Mouse (Mus musculus): ENCODE data around the gene Ppme1. TPM values are rescaled to one million over a fixed set of nuclear protein-coding genes. Genes with fewer than 3 reads are reported as not detected.

Gene Ppme1
- polyA plus RNA-seq, 1 experiment = 93.3 TPM

GRCm38 (mm10) chr7:100309679-100310078 is 62.4 kb downstream of the Ppme1 start:
- no peak for TF ChIP-seq CTCF (IDR thresholded peaks at IDR 0.05; ENCODE audit: insufficient read depth, low read length)
- no peak for TF ChIP-seq POLR2A (IDR thresholded peaks at IDR 0.05; ENCODE audit: borderline replicate concordance, extremely low read depth, low read depth, low read length)
- 62% methylated on average over 6 of the region's 6 CpGs for WGBS

GRCm38 (mm10) chr7:100309216-100309615 is 62.9 kb downstream of the Ppme1 start:
- 76% methylated on average over 1 of the region's 1 CpGs for WGBS
- H3K4me3 ChIP-seq (replicated peaks; ENCODE audit: extremely low read depth, low read depth, low read length) = no peak overlapping the region
- H3K4me1 ChIP-seq (ENCODE audit: control insufficient read depth, insufficient read depth, low read length) = no peaks in the 10 kb centered on the region
- DNase-seq = no peak
- TF ChIP-seq POLR2A (IDR thresholded peaks at IDR 0.05; ENCODE audit: borderline replicate concordance, extremely low read depth, low read depth, low read length) = no peak
- no peak for TF ChIP-seq CTCF (IDR thresholded peaks at IDR 0.05; ENCODE audit: insufficient read depth, low read length)

More at GRCm38 (mm10) chr7:100309679-100310078, 62.4 kb downstream of the Ppme1 start:
- DNase-seq = no peak
- Histone ChIP-seq H3K4me3 (replicated peaks; ENCODE audit: extremely low read depth, low read depth, low read length) (no peak overlapping the region), H3K4me1 (ENCODE audit: control insufficient read depth, insufficient read depth, low read length) (no peaks in the 10 kb centered on the region)

- DNase-seq = no peak
- 82% methylated on average over 6 of the region's 6 CpGs for WGBS
- no peaks in the 10 kb centered on the region for H3K4me1 ChIP-seq (ENCODE audit: control insufficient read depth, insufficient read depth, low read length)
- TF ChIP-seq CTCF (IDR thresholded peaks at IDR 0.05; ENCODE audit: insufficient read depth, low read length) (no peak), POLR2A (IDR thresholded peaks at IDR 0.05; ENCODE audit: borderline replicate concordance, extremely low read depth, low read depth, low read length) (no peak)
- no peak overlapping the region for H3K4me3 ChIP-seq (replicated peaks; ENCODE audit: extremely low read depth, low read depth, low read length)
Observed at GRCm38 (mm10) chr7:100307872-100308653, 64.0 kb downstream of the Ppme1 start.

- Histone ChIP-seq H3K4me1 (ENCODE audit: control insufficient read depth, insufficient read depth, low read length) (no peaks in the 10 kb centered on the region), H3K4me3 (replicated peaks; ENCODE audit: extremely low read depth, low read depth, low read length) (no peak overlapping the region)
- 90% methylated on average over 9 of the region's 9 CpGs for WGBS
- TF ChIP-seq CTCF (IDR thresholded peaks at IDR 0.05; ENCODE audit: insufficient read depth, low read length) (no peak), POLR2A (IDR thresholded peaks at IDR 0.05; ENCODE audit: borderline replicate concordance, extremely low read depth, low read depth, low read length) (no peak)
- no peak for DNase-seq
Observed at GRCm38 (mm10) chr7:100305894-100306293, 66.2 kb downstream of the Ppme1 start.

GRCm38 (mm10) chr7:100302316-100302715 is 69.8 kb downstream of the Ppme1 start:
- no peak for TF ChIP-seq CTCF (IDR thresholded peaks at IDR 0.05; ENCODE audit: insufficient read depth, low read length)
- no peak for TF ChIP-seq POLR2A (IDR thresholded peaks at IDR 0.05; ENCODE audit: borderline replicate concordance, extremely low read depth, low read depth, low read length)
- H3K4me3 ChIP-seq (replicated peaks; ENCODE audit: extremely low read depth, low read depth, low read length) = no peak overlapping the region
- 42% methylated on average over 4 of the region's 4 CpGs for WGBS
- DNase-seq = no peak
- no peaks in the 10 kb centered on the region for H3K4me1 ChIP-seq (ENCODE audit: control insufficient read depth, insufficient read depth, low read length)

GRCm38 (mm10) chr7:100301390-100301789 is 70.7 kb downstream of the Ppme1 start:
- H3K4me3 ChIP-seq (replicated peaks; ENCODE audit: extremely low read depth, low read depth, low read length) = no peak overlapping the region
- no peaks in the 10 kb centered on the region for H3K4me1 ChIP-seq (ENCODE audit: control insufficient read depth, insufficient read depth, low read length)
- TF ChIP-seq POLR2A (IDR thresholded peaks at IDR 0.05; ENCODE audit: borderline replicate concordance, extremely low read depth, low read depth, low read length) = no peak
- no peak for TF ChIP-seq CTCF (IDR thresholded peaks at IDR 0.05; ENCODE audit: insufficient read depth, low read length)
- 77% methylated on average over 3 of the region's 3 CpGs for WGBS
- DNase-seq = no peak

GRCm38 (mm10) chr7:100298861-100299510 is 73.1 kb downstream of the Ppme1 start:
- no peaks in the 10 kb centered on the region for H3K4me1 ChIP-seq (ENCODE audit: control insufficient read depth, insufficient read depth, low read length)
- DNase-seq = no peak
- WGBS = 79% methylated on average over 14 of the region's 14 CpGs
- no peak for TF ChIP-seq CTCF (IDR thresholded peaks at IDR 0.05; ENCODE audit: insufficient read depth, low read length)
- TF ChIP-seq POLR2A (IDR thresholded peaks at IDR 0.05; ENCODE audit: borderline replicate concordance, extremely low read depth, low read depth, low read length) = no peak
- H3K4me3 ChIP-seq (replicated peaks; ENCODE audit: extremely low read depth, low read depth, low read length) = no peak overlapping the region

GRCm38 (mm10) chr7:100296699-100297098 is 75.4 kb downstream of the Ppme1 start:
- TF ChIP-seq CTCF (IDR thresholded peaks at IDR 0.05; ENCODE audit: insufficient read depth, low read length) (no peak), POLR2A (IDR thresholded peaks at IDR 0.05; ENCODE audit: borderline replicate concordance, extremely low read depth, low read depth, low read length) (no peak)
- H3K4me3 ChIP-seq (replicated peaks; ENCODE audit: extremely low read depth, low read depth, low read length) = no peak overlapping the region
- DNase-seq = no peak
- 79% methylated on average over 6 of the region's 6 CpGs for WGBS
- no peaks in the 10 kb centered on the region for H3K4me1 ChIP-seq (ENCODE audit: control insufficient read depth, insufficient read depth, low read length)

- no peak for DNase-seq
- Histone ChIP-seq H3K4me1 (ENCODE audit: control insufficient read depth, insufficient read depth, low read length) (no peaks in the 10 kb centered on the region), H3K4me3 (replicated peaks; ENCODE audit: extremely low read depth, low read depth, low read length) (no peak overlapping the region)
- TF ChIP-seq POLR2A (IDR thresholded peaks at IDR 0.05; ENCODE audit: borderline replicate concordance, extremely low read depth, low read depth, low read length) (no peak), CTCF (IDR thresholded peaks at IDR 0.05; ENCODE audit: insufficient read depth, low read length) (no peak)
- 93% methylated on average over 2 of the region's 2 CpGs for WGBS
Observed at GRCm38 (mm10) chr7:100295745-100296144, 76.4 kb downstream of the Ppme1 start.

GRCm38 (mm10) chr7:100293546-100293945 is 78.6 kb downstream of the Ppme1 start:
- TF ChIP-seq CTCF (IDR thresholded peaks at IDR 0.05; ENCODE audit: insufficient read depth, low read length) = no peak
- TF ChIP-seq POLR2A (IDR thresholded peaks at IDR 0.05; ENCODE audit: borderline replicate concordance, extremely low read depth, low read depth, low read length) = no peak

More at GRCm38 (mm10) chr7:100293546-100293945, 78.6 kb downstream of the Ppme1 start:
- H3K4me3 ChIP-seq (replicated peaks; ENCODE audit: extremely low read depth, low read depth, low read length) = no peak overlapping the region
- no peak for DNase-seq
- whole genome bisulfite sequencing = 74% methylated on average over 8 of the region's 8 CpGs
- H3K4me1 ChIP-seq (ENCODE audit: control insufficient read depth, insufficient read depth, low read length) = no peaks in the 10 kb centered on the region

Data from lung, adult 2 months (tissue).